Mouse (Mus musculus) midbrain, embryonic 14.5 days (tissue): ENCODE data around the gene Fbxo34. TPM values are rescaled to one million over a fixed set of nuclear protein-coding genes. Genes with fewer than 3 reads are reported as not detected.

Experiments used
- ATAC-seq: fragments of 200-750 bp; cut with Nextera tagmentation; 2 replicates; pipeline ENCODE4 v1.8.0; 2017; ENCODE audit warnings: moderate number of reproducible peaks, moderate library complexity; ENCODE audit not compliant: low FRiP score, low TSS enrichment
- DNase-seq: peaks from one replicate; pipeline ENCODE4 v3.0.0-alpha.2; 2015
- H3K27ac ChIP-seq: fragments of 300-500 bp; sonication (generic); replicated peaks from 2 replicates; pipeline ENCODE4 v1.5.1; 2014; ENCODE audit warnings: mild to moderate bottlenecking, low read depth, low read length, moderate library complexity
- H3K27me3 ChIP-seq: fragments of 300-500 bp; sonication (generic); 2 replicates; pipeline ENCODE4 v1.6.1; 2014; ENCODE audit warnings: low read length, control low read depth, mixed read lengths; ENCODE audit not compliant: control insufficient read depth, insufficient read depth
- H3K36me3 ChIP-seq: fragments of 300-500 bp; sonication (generic); 2 replicates; pipeline ENCODE4 v1.6.1; 2014; ENCODE audit warnings: low read length, control low read depth; ENCODE audit not compliant: control insufficient read depth, insufficient read depth
- H3K4me1 ChIP-seq: fragments of 300-500 bp; sonication (generic); 2 replicates; pipeline ENCODE4 v1.6.1; 2014; ENCODE audit warnings: mild to moderate bottlenecking, antibody characterized with exemption, low read length, control low read depth; ENCODE audit not compliant: control insufficient read depth, insufficient read depth
- H3K4me2 ChIP-seq: fragments of 300-500 bp; sonication (generic); 2 replicates; pipeline ENCODE4 v1.6.1; 2014; ENCODE audit warnings: mild to moderate bottlenecking, low read length, moderate library complexity
- H3K4me3 ChIP-seq: fragments of 300-500 bp; sonication (generic); replicated peaks from 2 replicates; pipeline ENCODE4 v1.5.1; 2014; ENCODE audit warnings: low read depth, low read length
- H3K9ac ChIP-seq: fragments of 300-500 bp; sonication (generic); replicated peaks from 2 replicates; pipeline ENCODE4 v1.6.1; 2014; ENCODE audit warnings: mild to moderate bottlenecking, low read length, moderate library complexity
- H3K9me3 ChIP-seq: fragments of 300-500 bp; sonication (generic); 2 replicates; pipeline ENCODE4 v1.6.1; 2016; ENCODE audit warnings: low read length, control low read depth, mixed read lengths; ENCODE audit not compliant: control insufficient read depth
- WGBS: fragments of 180-500 bp; shearing (Covaris S2); extraction: QIAGEN DNeasy Blood & Tissue Kit; methylation state at CpG from one replicate; pipeline ENCODE4 v1.1.7; 2014; 5-methylcytosine and 5-hydroxymethylcytosine counted together
- polyA plus RNA-seq: library from polyadenylated mRNA; unstranded; fragments of >200 nt; fragmentation: Nextera tagmentation; extraction: Ambion mirVana; gene quantifications from 2 replicates; pipeline ENCODE4 v1.2.1, GENCODE M21; 2014

Gene Fbxo34
- polyA plus RNA-seq, 1 experiment from 2014 or later = 33.2 TPM

DNA sequence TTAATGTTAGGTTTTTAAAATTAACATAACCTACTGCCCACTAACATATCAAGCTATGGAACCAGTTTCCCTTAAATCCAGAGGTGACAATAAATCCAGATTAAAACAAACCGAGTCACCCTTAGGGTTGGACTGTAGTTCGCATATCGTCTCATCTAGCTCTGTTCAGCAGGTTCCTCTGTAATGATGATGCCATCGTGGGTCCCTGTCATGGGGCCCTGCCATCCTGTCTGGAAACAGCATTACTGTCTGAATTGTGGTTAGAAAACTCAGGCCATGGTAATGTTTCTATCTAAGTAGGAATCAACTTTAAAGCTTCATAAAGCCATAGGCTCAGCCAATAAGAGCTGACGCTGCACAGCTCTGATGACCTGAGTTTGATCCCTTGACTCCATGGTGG lies 48.4 kb downstream of the Fbxo34 start:
- H3K36me3 ChIP-seq = no peaks in the 10 kb centered on the region
- H3K4me1 ChIP-seq = no peaks in the 10 kb centered on the region
- WGBS = 56% methylated on average over 5 of the region's 5 CpGs
- ATAC-seq (no peak), DNase-seq (no peak)
- H3K9ac ChIP-seq = no peak overlapping the region
- no peak overlapping the region for H3K4me3 ChIP-seq
- no peak overlapping the region for H3K27ac ChIP-seq
- no peaks in the 10 kb centered on the region for H3K27me3 ChIP-seq
- no peak overlapping the region for H3K4me2 ChIP-seq
- no peaks in the 10 kb centered on the region for H3K9me3 ChIP-seq

DNA sequence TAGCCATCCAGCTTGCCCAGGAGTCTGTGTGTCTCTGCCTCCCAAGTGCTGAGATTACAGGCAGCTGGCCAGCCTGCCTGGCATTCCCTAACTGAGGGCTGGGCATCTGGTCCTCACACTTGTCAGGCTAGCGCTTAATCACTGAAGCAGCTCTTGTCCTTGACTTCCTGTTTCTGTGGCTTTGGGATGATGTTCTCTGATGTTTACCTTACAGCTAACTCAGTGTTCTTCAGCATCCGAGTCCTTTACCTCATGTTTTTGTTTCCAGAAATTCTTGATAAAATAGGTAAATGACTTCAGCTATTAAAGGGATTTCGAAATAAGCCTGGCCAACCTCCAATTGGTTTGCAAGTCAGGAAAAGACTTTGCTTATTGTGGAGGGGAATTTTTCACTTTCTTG lies 53.8 kb downstream of the Fbxo34 start:
- DNase-seq (no peak), ATAC-seq (no peak)

DNA sequence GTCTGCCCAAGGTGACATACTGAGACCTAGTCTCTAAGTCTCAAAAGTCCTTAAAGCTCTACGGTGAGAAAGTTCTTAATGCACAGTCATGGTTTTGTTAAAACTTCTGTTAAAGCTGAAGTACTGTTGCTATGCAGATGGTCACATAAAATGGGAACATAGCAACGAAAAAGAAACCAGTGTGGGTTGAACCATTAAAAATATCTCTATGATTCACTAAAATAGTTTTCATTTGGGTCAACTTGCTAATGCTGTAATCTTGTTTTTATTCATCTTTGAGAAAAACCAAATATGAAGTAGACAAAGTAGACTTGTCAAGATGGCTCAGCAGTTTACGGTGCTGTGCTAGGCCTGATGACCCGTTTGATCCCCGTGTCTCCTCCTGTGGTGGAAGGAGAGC lies 56.5 kb downstream of the Fbxo34 start:
- ATAC-seq (no peak), DNase-seq (no peak)
- Histone ChIP-seq H3K36me3 (no peaks in the 10 kb centered on the region), H3K4me2 (no peak overlapping the region), H3K4me1 (no peaks in the 10 kb centered on the region), H3K27me3 (no peaks in the 10 kb centered on the region), H3K9me3 (no peaks in the 10 kb centered on the region), H3K27ac (no peak overlapping the region), H3K4me3 (no peak overlapping the region), H3K9ac (no peak overlapping the region)
- WGBS = 99% methylated on average over 5 of the region's 5 CpGs

More for the DNA sequence above, 53.8 kb downstream of the Fbxo34 start:
- WGBS = 94% methylated on average over 3 of the region's 3 CpGs
- Histone ChIP-seq H3K4me2 (no peak overlapping the region), H3K9ac (no peak overlapping the region), H3K4me1 (no peaks in the 10 kb centered on the region), H3K27me3 (no peaks in the 10 kb centered on the region), H3K27ac (no peak overlapping the region), H3K9me3 (no peaks in the 10 kb centered on the region), H3K4me3 (no peak overlapping the region), H3K36me3 (no peaks in the 10 kb centered on the region)

DNA sequence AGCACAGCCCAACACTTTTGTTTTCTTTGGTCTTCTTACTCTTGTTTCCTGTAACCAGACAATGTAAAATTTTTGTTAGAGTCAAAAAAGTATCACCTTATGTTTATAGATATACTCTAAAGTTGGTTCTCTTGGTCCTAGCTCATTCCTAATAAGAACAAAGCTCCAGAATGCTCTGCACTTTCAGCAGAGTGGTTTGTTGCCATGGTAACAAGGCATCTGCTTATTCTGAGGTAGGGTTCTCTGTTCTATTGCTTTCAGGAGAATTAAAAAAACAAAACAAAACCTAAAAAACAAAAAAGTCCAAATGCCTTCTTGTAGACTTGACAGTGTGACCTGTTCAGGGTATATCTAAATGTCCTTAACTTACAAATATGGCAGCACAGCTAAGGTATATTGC lies 57.8 kb downstream of the Fbxo34 start:
- ATAC-seq (no peak), DNase-seq (peak; percentile 38)
- Histone ChIP-seq H3K9me3 (no peaks in the 10 kb centered on the region), H3K27ac (no peak overlapping the region), H3K36me3 (no peaks in the 10 kb centered on the region), H3K4me2 (no peak overlapping the region), H3K4me1 (no peaks in the 10 kb centered on the region), H3K4me3 (no peak overlapping the region), H3K9ac (no peak overlapping the region), H3K27me3 (no peaks in the 10 kb centered on the region)

DNA sequence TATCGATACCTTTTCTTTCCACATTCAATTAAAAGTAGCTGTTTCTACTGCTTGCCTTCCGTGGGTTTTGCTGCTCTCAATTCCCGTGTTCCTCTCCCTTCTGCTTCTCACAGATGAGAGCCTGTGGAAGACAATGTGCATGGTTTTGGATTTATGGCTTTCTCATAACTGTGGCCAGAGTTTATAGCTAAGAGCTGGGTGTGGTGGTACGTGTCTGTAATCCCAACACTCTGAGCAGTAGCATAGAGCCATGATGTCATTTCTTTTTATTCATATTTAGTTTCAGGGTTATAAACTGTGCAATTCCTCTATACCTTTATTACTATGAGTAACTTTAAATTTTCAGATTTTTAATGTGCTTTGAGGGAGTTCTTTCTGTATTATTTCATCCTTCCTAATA lies 60.0 kb downstream of the Fbxo34 start:
- Histone ChIP-seq H3K9me3 (no peaks in the 10 kb centered on the region), H3K4me1 (no peaks in the 10 kb centered on the region), H3K27me3 (no peaks in the 10 kb centered on the region), H3K27ac (no peak overlapping the region), H3K36me3 (no peaks in the 10 kb centered on the region), H3K4me2 (no peak overlapping the region), H3K9ac (no peak overlapping the region), H3K4me3 (no peak overlapping the region)
- 90% methylated on average over 4 of the region's 4 CpGs for WGBS
- ATAC-seq (no peak), DNase-seq (no peak)

DNA sequence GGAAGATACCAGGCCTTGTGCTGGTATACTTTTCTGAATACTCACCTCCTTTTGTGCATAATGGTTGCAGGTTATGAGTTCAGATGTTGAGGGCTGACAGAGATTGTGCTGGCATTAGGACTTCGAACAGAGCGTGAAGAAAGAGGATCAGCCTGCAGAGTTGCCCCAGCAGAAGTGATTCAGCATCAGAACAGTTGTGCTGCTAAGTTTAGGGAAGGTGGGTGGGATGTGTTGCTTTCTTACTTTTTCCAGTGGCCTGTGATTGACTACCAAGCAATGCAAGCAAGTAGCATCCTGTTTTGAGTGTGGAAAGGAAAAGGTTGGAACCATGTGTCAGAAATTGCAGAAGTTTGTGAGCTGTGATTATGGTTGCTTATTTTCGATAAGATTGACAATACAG lies 63.4 kb downstream of the Fbxo34 start:
- Histone ChIP-seq H3K4me3 (no peak overlapping the region), H3K36me3 (no peaks in the 10 kb centered on the region), H3K9ac (no peak overlapping the region), H3K4me2 (no peak overlapping the region), H3K4me1 (no peaks in the 10 kb centered on the region), H3K9me3 (no peaks in the 10 kb centered on the region), H3K27me3 (no peaks in the 10 kb centered on the region), H3K27ac (no peak overlapping the region)
- 94% methylated on average over 3 of the region's 3 CpGs for WGBS
- no peak for DNase-seq
- ATAC-seq = no peak

DNA sequence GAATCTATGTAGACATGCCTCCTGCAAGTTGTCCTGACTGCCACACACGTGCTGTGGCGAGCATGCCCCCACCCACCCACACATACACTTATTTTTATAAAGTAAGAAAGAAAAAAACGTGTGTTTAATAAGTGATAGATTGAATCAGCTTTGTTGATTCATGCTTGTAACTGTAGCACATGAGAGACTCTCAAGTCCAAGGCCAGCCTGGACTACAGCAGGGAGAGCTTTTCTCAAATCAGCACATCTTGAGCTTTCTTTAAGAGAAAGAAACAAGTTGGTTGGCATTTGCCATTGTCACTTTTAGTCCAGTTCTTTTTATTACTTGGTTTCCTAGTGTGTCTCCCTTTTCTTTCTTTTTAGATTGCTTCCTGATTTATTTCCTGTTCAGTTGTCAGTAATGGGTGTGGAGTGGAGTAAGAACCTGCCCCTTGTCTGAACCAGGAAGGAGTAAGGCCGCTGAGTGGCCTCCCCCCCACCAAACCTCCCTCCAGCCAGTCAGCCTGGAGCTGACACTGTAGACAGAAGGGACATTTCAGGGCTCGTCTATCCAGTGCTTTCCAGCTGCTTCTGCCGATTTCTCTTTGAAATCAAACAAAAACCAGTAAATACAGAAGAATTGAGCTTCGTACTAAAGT lies 64.7 kb downstream of the Fbxo34 start:
- Histone ChIP-seq H3K4me2 (no peak overlapping the region), H3K27ac (no peak overlapping the region), H3K9ac (no peak overlapping the region), H3K4me3 (no peak overlapping the region), H3K27me3 (no peaks in the 10 kb centered on the region), H3K9me3 (no peaks in the 10 kb centered on the region), H3K36me3 (no peaks in the 10 kb centered on the region), H3K4me1 (no peaks in the 10 kb centered on the region)
- ATAC-seq (no peak), DNase-seq (no peak)
- WGBS = 73% methylated on average over 7 of the region's 7 CpGs

DNA sequence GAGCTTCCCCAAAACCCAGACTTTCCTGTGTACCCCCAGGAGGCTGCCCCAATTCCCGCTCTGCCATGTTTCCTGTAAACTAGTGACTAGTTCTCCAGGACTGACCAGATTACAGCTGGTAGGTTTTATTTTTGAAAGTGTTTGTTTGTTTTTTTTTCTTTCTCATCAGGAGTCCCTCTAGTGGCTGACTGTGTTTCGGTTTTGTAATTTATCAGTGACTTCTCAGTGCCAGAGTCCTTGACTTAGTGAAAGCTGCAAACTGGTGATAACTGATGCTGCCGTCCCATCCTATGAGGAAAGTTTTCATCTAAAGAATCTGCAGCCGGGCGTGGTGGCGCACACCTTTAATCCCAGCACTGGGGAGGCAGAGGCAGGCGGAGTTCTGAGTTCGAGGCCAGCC lies 65.4 kb downstream of the Fbxo34 start:
- Histone ChIP-seq H3K4me1 (no peaks in the 10 kb centered on the region), H3K27ac (no peak overlapping the region), H3K4me3 (no peak overlapping the region), H3K4me2 (no peak overlapping the region), H3K9ac (no peak overlapping the region), H3K36me3 (no peaks in the 10 kb centered on the region), H3K9me3 (no peaks in the 10 kb centered on the region), H3K27me3 (no peaks in the 10 kb centered on the region)
- DNase-seq = peak; percentile 15
- no peak for ATAC-seq
- 93% methylated on average over 8 of the region's 8 CpGs for WGBS

DNA sequence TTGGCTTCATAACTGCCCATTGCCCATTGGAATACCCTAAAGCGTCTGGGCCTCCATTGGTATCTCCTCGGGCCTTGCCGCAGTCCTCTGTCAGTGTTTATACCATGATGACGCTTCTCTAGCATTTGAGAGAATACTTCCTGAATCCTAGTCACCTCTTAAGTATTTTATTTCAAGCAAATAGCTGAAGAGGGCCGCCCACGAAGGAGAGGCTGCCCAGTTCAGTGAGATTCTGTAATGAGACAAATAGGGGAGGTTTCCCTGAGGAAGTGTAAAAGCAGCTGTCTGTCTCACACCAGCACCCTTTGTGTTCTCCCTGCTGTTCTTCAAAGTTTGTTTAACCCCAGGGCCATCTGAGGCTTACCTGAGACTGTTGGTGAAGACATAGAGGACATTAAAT lies 66.5 kb downstream of the Fbxo34 start:
- Histone ChIP-seq H3K27ac (no peak overlapping the region), H3K27me3 (no peaks in the 10 kb centered on the region), H3K4me2 (no peak overlapping the region), H3K9me3 (no peaks in the 10 kb centered on the region), H3K4me3 (no peak overlapping the region), H3K4me1 (no peaks in the 10 kb centered on the region), H3K36me3 (no peaks in the 10 kb centered on the region), H3K9ac (no peak overlapping the region)
- DNase-seq = no peak
- no peak for ATAC-seq
- 91% methylated on average over 6 of the region's 6 CpGs for WGBS
